Mouse (Mus musculus): ENCODE results near the gene Arhgef40. TPM values are rescaled to one million over a fixed set of nuclear protein-coding genes. Genes with fewer than 3 reads are reported as not detected.

The Arhgef40 gene
- total and polyA plus RNA-seq, 3 experiments = 6.4 to 150 (median 37.5) TPM

DNA sequence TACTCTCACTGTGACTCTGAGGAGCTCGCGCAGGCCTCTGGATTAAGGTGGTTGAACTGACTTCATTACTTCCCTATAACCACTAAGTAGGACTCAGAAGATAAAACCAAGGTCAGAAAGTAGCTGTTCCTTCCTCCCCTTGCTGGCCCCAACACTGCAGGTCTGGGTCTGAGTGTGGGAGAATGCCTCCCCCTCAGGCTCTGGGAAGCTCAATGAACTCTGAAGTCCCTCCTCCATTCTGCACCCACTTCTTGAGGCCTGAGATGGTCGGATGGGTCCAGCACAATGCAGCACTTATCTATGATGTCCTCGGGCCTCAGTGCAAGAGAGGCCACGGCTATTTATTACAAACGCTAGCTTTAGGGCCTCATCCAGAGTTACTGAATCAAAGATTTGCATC, 21.1 kb downstream of the Arhgef40 start (continued):
- no peak for TF ChIP-seq MEF2A (IDR thresholded peaks at IDR 0.05; ENCODE audit: extremely low read depth, insufficient replicate concordance, low read depth, low read length, poor library complexity, severe bottlenecking)
- no peak for TF ChIP-seq POLR2AphosphoS2 (IDR thresholded peaks at IDR 0.05; ENCODE audit: low read length)
- TF ChIP-seq MAX (IDR thresholded peaks at IDR 0.05; ENCODE audit: low read length) = no peak

DNA sequence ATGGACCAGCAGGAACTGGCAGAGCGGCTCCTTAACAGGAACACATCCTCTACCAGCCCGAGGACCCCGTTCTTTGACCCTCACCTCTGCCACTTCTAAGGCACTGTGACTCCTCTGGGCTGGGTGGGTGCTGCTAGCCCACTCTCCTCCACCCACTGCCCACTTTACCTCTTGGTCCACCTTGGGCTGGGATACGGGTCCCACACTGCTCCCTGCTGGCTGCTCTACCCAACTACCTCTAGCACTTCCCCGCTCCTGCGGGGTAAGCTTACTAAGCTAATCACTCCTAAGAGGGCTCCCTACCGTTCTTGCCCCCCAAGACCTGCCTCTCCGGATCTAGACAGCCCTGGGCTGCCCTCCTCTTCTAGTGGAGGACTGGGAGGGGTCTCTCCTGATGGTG, 21.7 kb downstream of the Arhgef40 start:
- H3K27ac ChIP-seq (ENCODE audit: control insufficient read depth, low read depth, low read length) = no peak overlapping the region
- no peak for DNase-seq (ENCODE audit: low read depth, low spot score)
- no peaks in the 10 kb centered on the region for H3K9me3 ChIP-seq (replicated peaks; ENCODE audit: insufficient read depth, low read length)
- TF ChIP-seq GABPA (IDR thresholded peaks at IDR 0.05; ENCODE audit: low read depth, low read length) (no peak), RCOR1 (IDR thresholded peaks at IDR 0.05; ENCODE audit: low read depth, low read length) (no peak), CTCF (IDR thresholded peaks at IDR 0.05 in 2 of 3, conservative IDR thresholded peaks at IDR 0.05 in 1 of 3; ENCODE audit: control insufficient read depth in 1 of 3, insufficient read depth in 1 of 3, low read depth in 2 of 3, low read length in 3 of 3, poor library complexity in 1 of 3, severe bottlenecking in 1 of 3) (peak in 2 of 3 experiments; percentile 31 to 52; a peak in 4 of 6 replicates), USF1 (IDR thresholded peaks at IDR 0.05; ENCODE audit: low read depth, low read length) (no peak), SMC3 (IDR thresholded peaks at IDR 0.05; ENCODE audit: low read depth, low read length) (peak; percentile 34; the same call in 1 of the 2 replicates)
- no peaks in the 10 kb centered on the region for H3K27me3 ChIP-seq (ENCODE audit: control insufficient read depth in 1 of 2, insufficient read depth in 2 of 2, low read length in 2 of 2)
- no peaks in the 10 kb centered on the region; a peak in 1 of 4 replicates for H3K36me3 ChIP-seq (ENCODE audit: control insufficient read depth in 1 of 2, insufficient read depth in 2 of 2, low read length in 2 of 2)
- H3K79me2 ChIP-seq (ENCODE audit: control insufficient read depth, insufficient read depth, low read length, poor library complexity) = no peaks in the 10 kb centered on the region
- H3K4me3 ChIP-seq (ENCODE audit: control insufficient read depth in 1 of 2, insufficient read depth in 1 of 2, low read depth in 2 of 2, low read length in 2 of 2) = no peak overlapping the region
- no peak overlapping the region for H3K9ac ChIP-seq (ENCODE audit: control insufficient read depth, low read depth, low read length, poor library complexity, severe bottlenecking)
- H3K4me1 ChIP-seq (ENCODE audit: control insufficient read depth in 1 of 2, insufficient read depth in 2 of 2, low read length in 2 of 2) = no peaks in the 10 kb centered on the region

DNA sequence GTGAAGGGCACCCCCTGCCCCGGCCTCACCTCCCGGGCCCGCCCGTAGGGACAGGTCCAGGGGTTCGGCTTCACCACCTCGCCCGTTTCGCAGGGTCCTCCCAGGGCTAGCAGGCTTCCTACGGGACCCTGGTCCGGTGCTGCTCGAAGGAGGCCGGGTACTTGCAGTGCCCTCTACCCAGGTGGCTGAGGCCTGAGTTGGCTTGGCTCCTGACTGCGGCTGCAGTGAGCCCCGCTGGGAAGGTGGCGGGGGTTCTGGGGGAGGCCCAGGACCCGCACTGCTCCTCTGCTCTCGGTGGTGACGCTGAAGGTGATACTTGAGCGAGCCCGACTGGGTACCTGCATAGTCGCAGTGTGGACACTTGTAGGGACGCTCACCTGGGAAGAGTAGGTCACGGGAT, 22.3 kb downstream of the Arhgef40 start:
- H3K4me3 ChIP-seq (ENCODE audit: control insufficient read depth in 1 of 2, insufficient read depth in 1 of 2, low read depth in 2 of 2, low read length in 2 of 2) = no peak overlapping the region
- H3K36me3 ChIP-seq (ENCODE audit: control insufficient read depth in 1 of 2, insufficient read depth in 2 of 2, low read length in 2 of 2) = no peaks in the 10 kb centered on the region; a peak in 1 of 4 replicates

More for the DNA sequence above, 22.3 kb downstream of the Arhgef40 start:
- no peaks in the 10 kb centered on the region for H3K79me2 ChIP-seq (ENCODE audit: control insufficient read depth, insufficient read depth, low read length, poor library complexity)
- no peak for DNase-seq (ENCODE audit: low read depth, low spot score)
- no peak overlapping the region for H3K9ac ChIP-seq (ENCODE audit: control insufficient read depth, low read depth, low read length, poor library complexity, severe bottlenecking)
- TF ChIP-seq USF1 (IDR thresholded peaks at IDR 0.05; ENCODE audit: low read depth, low read length) (no peak), MAX (IDR thresholded peaks at IDR 0.05; ENCODE audit: low read length) (no peak), MYB (IDR thresholded peaks at IDR 0.05; ENCODE audit: low read depth, low read length) (no peak), MAFK (IDR thresholded peaks at IDR 0.05; ENCODE audit: borderline replicate concordance, low read depth, low read length) (no peak), ETS1 (IDR thresholded peaks at IDR 0.05; ENCODE audit: low read depth, low read length) (no peak), RAD21 (IDR thresholded peaks at IDR 0.05; ENCODE audit: low read depth, low read length) (no peak), KAT2A (conservative IDR thresholded peaks at IDR 0.05; ENCODE audit: low read depth, low read length) (no peak), JUND (IDR thresholded peaks at IDR 0.05; ENCODE audit: low read depth, low read length) (no peak), MXI1 (IDR thresholded peaks at IDR 0.05; ENCODE audit: low read depth, low read length) (no peak), TAL1 (IDR thresholded peaks at IDR 0.05; ENCODE audit: low read length) (no peak), SMC3 (IDR thresholded peaks at IDR 0.05; ENCODE audit: low read depth, low read length) (no peak), ZC3H11A (IDR thresholded peaks at IDR 0.05; ENCODE audit: low read depth, low read length) (no peak), ZNF384 (IDR thresholded peaks at IDR 0.05; ENCODE audit: low read depth, low read length) (no peak), HCFC1 (IDR thresholded peaks at IDR 0.05; ENCODE audit: low read depth, low read length) (no peak)
- no peak overlapping the region for H3K27ac ChIP-seq (ENCODE audit: control insufficient read depth, low read depth, low read length)
- H3K4me1 ChIP-seq (ENCODE audit: control insufficient read depth in 1 of 2, insufficient read depth in 2 of 2, low read length in 2 of 2) = no peaks in the 10 kb centered on the region
- H3K9me3 ChIP-seq (replicated peaks; ENCODE audit: insufficient read depth, low read length) = no peaks in the 10 kb centered on the region
- no peaks in the 10 kb centered on the region for H3K27me3 ChIP-seq (ENCODE audit: control insufficient read depth in 1 of 2, insufficient read depth in 2 of 2, low read length in 2 of 2)

Data from MEL (cell line).